ENCODE assay signal across 15 mouse cellular contexts in the genomic region with DNA sequence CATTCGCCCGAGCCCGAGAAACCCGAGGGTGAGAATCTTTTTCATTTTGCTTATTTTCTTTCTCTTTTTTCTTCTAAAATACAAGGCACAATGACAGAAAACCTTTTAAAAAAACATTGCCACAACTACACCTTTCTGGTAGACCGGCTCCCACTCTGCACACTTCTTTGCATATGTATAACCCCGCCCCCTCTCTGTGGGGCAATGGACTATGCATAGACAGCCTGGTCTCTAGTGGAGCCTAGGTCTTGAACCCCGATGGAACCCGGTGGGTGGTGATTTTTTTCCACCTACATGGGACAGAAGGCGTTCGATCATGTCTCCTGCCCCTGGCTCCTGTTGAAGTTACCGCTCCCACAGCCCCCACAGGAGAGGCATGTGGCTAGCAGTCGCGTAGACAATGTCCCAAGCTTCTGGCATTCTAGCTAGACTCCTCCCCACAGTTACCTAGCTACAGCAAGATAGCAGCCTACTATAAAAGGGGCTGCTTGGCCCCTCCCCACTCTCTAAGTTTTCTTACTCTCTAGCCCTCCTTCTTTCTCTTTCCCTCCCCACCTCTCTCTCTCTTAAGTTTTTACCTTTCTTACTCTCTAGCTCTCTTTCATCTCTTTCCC.
"Had no signal": no experiment of that assay in that cellular context is flagged by ENCODE, and none has a peak within 500 bp of the region (broad histone marks: within the 10 kb centered on the region; RNA-seq: fewer than 3 reads in every experiment).

No protein-coding gene starts in this region.

- H3K9me3 ChIP-seq: limb, embryonic 12.5 days; liver, embryonic 13.5 days; midbrain, embryonic 12.5 days; stomach, embryonic 15.5 days had no signal

- H3K4me1 ChIP-seq: liver, embryonic 13.5 days; midbrain, embryonic 12.5 days; stomach, embryonic 15.5 days had no signal

- H3K27me3 ChIP-seq: liver, embryonic 13.5 days; midbrain, embryonic 12.5 days; stomach, embryonic 15.5 days had no signal

- H3K36me3 ChIP-seq: limb, embryonic 12.5 days; liver, embryonic 13.5 days; midbrain, embryonic 12.5 days; stomach, embryonic 15.5 days had no signal

- H3K27ac ChIP-seq: kidney, postnatal 0 days; limb, embryonic 12.5 days; liver, embryonic 13.5 days; macrophage; midbrain, embryonic 12.5 days; stomach, embryonic 15.5 days had no signal

- DNase-seq: kidney, postnatal 36 days; layer of hippocampus, adult 9-11 months; layer of hippocampus, postnatal 36 days; liver; liver, embryonic 13.5 days; liver, postnatal 0 days; lung, postnatal 10 days; right cerebral cortex, postnatal 14 days; thymus, postnatal 4 days had no signal

- H3K9ac ChIP-seq: limb, embryonic 12.5 days; liver, embryonic 13.5 days; liver, postnatal 0 days; midbrain, embryonic 12.5 days; stomach, embryonic 15.5 days had no signal

- ATAC-seq: liver, postnatal 0 days had no signal

- H3K4me2 ChIP-seq: limb, embryonic 12.5 days; liver, embryonic 13.5 days; midbrain, embryonic 12.5 days; stomach, embryonic 15.5 days had no signal

- H3K4me3 ChIP-seq: limb, embryonic 12.5 days; liver, embryonic 13.5 days; megakaryocyte, embryonic 14.5 days; midbrain, embryonic 12.5 days; stomach, embryonic 15.5 days had no signal
